Mouse (Mus musculus): ENCODE measurements around the gene Arid5b. TPM values are rescaled to one million over a fixed set of nuclear protein-coding genes. Genes with fewer than 3 reads are reported as not detected.

Arid5b gene
- polyA plus RNA-seq, 1 experiment from 2014 or later: 27.5 TPM

DNA sequence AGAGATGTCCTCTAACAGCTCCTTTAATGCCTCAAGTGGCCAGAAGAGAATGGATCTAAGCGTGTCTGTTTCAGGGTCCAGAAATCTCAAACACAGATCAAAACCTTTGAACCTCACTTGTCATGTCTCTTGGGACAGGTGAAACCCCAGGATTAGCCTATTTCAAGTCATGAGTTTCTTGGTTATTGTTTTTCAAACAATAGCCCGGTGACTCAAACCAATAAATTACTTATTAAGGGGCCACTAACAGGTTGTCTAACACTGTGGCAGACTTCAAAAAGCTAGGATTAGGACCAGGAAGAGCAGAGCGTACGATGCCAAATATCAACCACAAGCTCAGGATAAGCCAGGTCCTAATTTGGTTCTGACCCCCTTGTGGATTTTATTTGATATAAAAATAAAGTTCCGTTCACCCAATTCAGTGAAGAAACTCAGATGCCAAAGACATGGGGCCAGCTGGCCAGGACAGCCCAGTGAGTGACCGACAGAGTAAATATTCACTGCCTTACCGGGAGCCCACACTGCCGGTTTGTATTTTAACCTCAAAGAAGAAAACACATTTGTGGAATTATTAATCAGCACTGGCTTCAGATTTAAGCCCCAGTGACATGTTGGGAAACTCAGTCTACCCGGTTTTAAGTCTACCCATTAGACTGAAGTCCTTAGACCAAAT is 15.1 kb downstream of the Arid5b start:
- Histone ChIP-seq H3K27me3 (ENCODE audit: control insufficient read depth, insufficient read depth, low read length) (no peaks in the 10 kb centered on the region), H3K4me2 (ENCODE audit: low read depth, low read length) (no peak overlapping the region), H3K36me3 (replicated peaks; ENCODE audit: control insufficient read depth, insufficient read depth, low read depth, low read length) (no peaks in the 10 kb centered on the region; the same call in 1 of the 2 replicates), H3K4me1 (ENCODE audit: control insufficient read depth, insufficient read depth, low read length) (no peaks in the 10 kb centered on the region), H3K9me3 (replicated peaks; ENCODE audit: control insufficient read depth, low read length) (no peaks in the 10 kb centered on the region), H3K27ac (replicated peaks; ENCODE audit: low read depth, low read length) (no peak overlapping the region), H3K9ac (replicated peaks; ENCODE audit: low read length) (no peak overlapping the region), H3K4me3 (ENCODE audit: low read depth, low read length) (no peak overlapping the region)
- DNase-seq (ENCODE audit: low spot score) (no peak), ATAC-seq (replicated peaks; ENCODE audit: insufficient number of reproducible peaks, low FRiP score, low TSS enrichment, low read depth) (no peak)
- WGBS: 93% methylated on average over 9 of the region's 9 CpGs

GRCm38 (mm10) chr10:68259601-68260000 is 18.9 kb downstream of the Arid5b start:
- Histone ChIP-seq H3K27me3 (ENCODE audit: control insufficient read depth, insufficient read depth, low read length) (no peaks in the 10 kb centered on the region), H3K27ac (replicated peaks; ENCODE audit: low read depth, low read length) (no peak overlapping the region), H3K36me3 (replicated peaks; ENCODE audit: control insufficient read depth, insufficient read depth, low read depth, low read length) (no peaks in the 10 kb centered on the region; the same call in 1 of the 2 replicates), H3K9me3 (replicated peaks; ENCODE audit: control insufficient read depth, low read length) (no peaks in the 10 kb centered on the region), H3K4me1 (ENCODE audit: control insufficient read depth, insufficient read depth, low read length) (no peaks in the 10 kb centered on the region), H3K4me3 (ENCODE audit: low read depth, low read length) (no peak overlapping the region), H3K4me2 (ENCODE audit: low read depth, low read length) (no peak overlapping the region), H3K9ac (replicated peaks; ENCODE audit: low read length) (no peak overlapping the region)
- WGBS: 46% methylated on average over 4 of the region's 4 CpGs
- ATAC-seq (replicated peaks; ENCODE audit: insufficient number of reproducible peaks, low FRiP score, low TSS enrichment, low read depth) (no peak), DNase-seq (ENCODE audit: low spot score) (no peak)

GRCm38 (mm10) chr10:68257358-68258056 is 21.0 kb downstream of the Arid5b start:
- H3K9ac ChIP-seq (replicated peaks; ENCODE audit: low read length): no peak overlapping the region
- no peak for ATAC-seq (replicated peaks; ENCODE audit: insufficient number of reproducible peaks, low FRiP score, low TSS enrichment, low read depth)
- H3K4me3 ChIP-seq (ENCODE audit: low read depth, low read length): no peak overlapping the region
- H3K9me3 ChIP-seq (replicated peaks; ENCODE audit: control insufficient read depth, low read length): no peaks in the 10 kb centered on the region
- H3K36me3 ChIP-seq (replicated peaks; ENCODE audit: control insufficient read depth, insufficient read depth, low read depth, low read length): no peaks in the 10 kb centered on the region; the same call in 1 of the 2 replicates
- no peak overlapping the region for H3K27ac ChIP-seq (replicated peaks; ENCODE audit: low read depth, low read length)
- H3K4me2 ChIP-seq (ENCODE audit: low read depth, low read length): no peak overlapping the region
- WGBS: 91% methylated on average over 10 of the region's 10 CpGs
- no peak for DNase-seq (ENCODE audit: low spot score)
- no peaks in the 10 kb centered on the region for H3K27me3 ChIP-seq (ENCODE audit: control insufficient read depth, insufficient read depth, low read length)
- H3K4me1 ChIP-seq (ENCODE audit: control insufficient read depth, insufficient read depth, low read length): no peaks in the 10 kb centered on the region

- ATAC-seq (replicated peaks; ENCODE audit: insufficient number of reproducible peaks, low FRiP score, low TSS enrichment, low read depth) (no peak), DNase-seq (ENCODE audit: low spot score) (no peak)
- H3K27me3 ChIP-seq (ENCODE audit: control insufficient read depth, insufficient read depth, low read length): no peaks in the 10 kb centered on the region
- no peak overlapping the region for H3K4me2 ChIP-seq (ENCODE audit: low read depth, low read length)
- no peaks in the 10 kb centered on the region for H3K9me3 ChIP-seq (replicated peaks; ENCODE audit: control insufficient read depth, low read length)
- 88% methylated on average over 3 of the region's 3 CpGs for WGBS
- no peaks in the 10 kb centered on the region; the same call in 1 of the 2 replicates for H3K36me3 ChIP-seq (replicated peaks; ENCODE audit: control insufficient read depth, insufficient read depth, low read depth, low read length)
- no peaks in the 10 kb centered on the region for H3K4me1 ChIP-seq (ENCODE audit: control insufficient read depth, insufficient read depth, low read length)
- no peak overlapping the region for H3K4me3 ChIP-seq (ENCODE audit: low read depth, low read length)
- H3K9ac ChIP-seq (replicated peaks; ENCODE audit: low read length): no peak overlapping the region
- no peak overlapping the region for H3K27ac ChIP-seq (replicated peaks; ENCODE audit: low read depth, low read length)
Measured at GRCm38 (mm10) chr10:68256134-68256533, 22.4 kb downstream of the Arid5b start.

- H3K9me3 ChIP-seq (replicated peaks; ENCODE audit: control insufficient read depth, low read length): no peaks in the 10 kb centered on the region
- WGBS: 75% methylated on average over 7 of the region's 7 CpGs
- no peak overlapping the region for H3K9ac ChIP-seq (replicated peaks; ENCODE audit: low read length)
- no peaks in the 10 kb centered on the region; the same call in 1 of the 2 replicates for H3K36me3 ChIP-seq (replicated peaks; ENCODE audit: control insufficient read depth, insufficient read depth, low read depth, low read length)
- no peak overlapping the region for H3K4me2 ChIP-seq (ENCODE audit: low read depth, low read length)
- H3K4me3 ChIP-seq (ENCODE audit: low read depth, low read length): no peak overlapping the region
- DNase-seq (ENCODE audit: low spot score): no peak
- H3K4me1 ChIP-seq (ENCODE audit: control insufficient read depth, insufficient read depth, low read length): no peaks in the 10 kb centered on the region
- ATAC-seq (replicated peaks; ENCODE audit: insufficient number of reproducible peaks, low FRiP score, low TSS enrichment, low read depth): no peak
- H3K27ac ChIP-seq (replicated peaks; ENCODE audit: low read depth, low read length): no peak overlapping the region
- no peaks in the 10 kb centered on the region for H3K27me3 ChIP-seq (ENCODE audit: control insufficient read depth, insufficient read depth, low read length)
Measured at GRCm38 (mm10) chr10:68253452-68254117, 25.0 kb downstream of the Arid5b start.

GRCm38 (mm10) chr10:68252650-68253049 is 25.9 kb downstream of the Arid5b start:
- Histone ChIP-seq H3K9me3 (replicated peaks; ENCODE audit: control insufficient read depth, low read length) (no peaks in the 10 kb centered on the region), H3K36me3 (replicated peaks; ENCODE audit: control insufficient read depth, insufficient read depth, low read depth, low read length) (no peaks in the 10 kb centered on the region), H3K4me1 (ENCODE audit: control insufficient read depth, insufficient read depth, low read length) (no peaks in the 10 kb centered on the region), H3K4me3 (ENCODE audit: low read depth, low read length) (no peak overlapping the region), H3K9ac (replicated peaks; ENCODE audit: low read length) (no peak overlapping the region), H3K4me2 (ENCODE audit: low read depth, low read length) (no peak overlapping the region), H3K27ac (replicated peaks; ENCODE audit: low read depth, low read length) (no peak overlapping the region), H3K27me3 (ENCODE audit: control insufficient read depth, insufficient read depth, low read length) (no peaks in the 10 kb centered on the region)
- ATAC-seq (replicated peaks; ENCODE audit: insufficient number of reproducible peaks, low FRiP score, low TSS enrichment, low read depth) (no peak), DNase-seq (ENCODE audit: low spot score) (no peak)
- WGBS: 92% methylated on average over 4 of the region's 4 CpGs

DNA sequence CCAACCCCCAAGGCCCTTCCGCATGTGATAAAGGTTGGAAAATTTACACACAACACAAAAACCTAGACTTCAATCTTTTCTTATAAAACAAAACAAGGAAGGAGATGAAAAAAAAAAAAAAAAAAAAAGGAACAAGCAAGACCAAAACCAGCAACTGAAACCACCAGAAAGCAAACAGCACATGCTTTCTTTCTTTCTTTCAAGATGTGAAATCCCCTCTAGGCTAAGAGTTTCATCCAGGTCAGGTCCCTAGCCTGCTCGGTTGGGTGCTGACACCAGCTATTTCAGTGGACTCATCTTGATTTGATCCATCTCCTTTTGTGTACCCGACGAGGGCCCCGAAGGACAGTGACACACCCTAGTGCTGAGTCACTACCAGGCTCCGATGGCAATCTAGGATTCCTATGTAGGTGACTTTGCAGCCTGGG is 29.2 kb downstream of the Arid5b start:
- H3K27ac ChIP-seq (replicated peaks; ENCODE audit: low read depth, low read length): no peak overlapping the region
- no peaks in the 10 kb centered on the region for H3K27me3 ChIP-seq (ENCODE audit: control insufficient read depth, insufficient read depth, low read length)
- ATAC-seq (replicated peaks; ENCODE audit: insufficient number of reproducible peaks, low FRiP score, low TSS enrichment, low read depth) (no peak), DNase-seq (ENCODE audit: low spot score) (no peak)
- no peaks in the 10 kb centered on the region for H3K36me3 ChIP-seq (replicated peaks; ENCODE audit: control insufficient read depth, insufficient read depth, low read depth, low read length)
- WGBS: 52% methylated on average over 6 of the region's 6 CpGs
- H3K4me1 ChIP-seq (ENCODE audit: control insufficient read depth, insufficient read depth, low read length): no peaks in the 10 kb centered on the region
- H3K9me3 ChIP-seq (replicated peaks; ENCODE audit: control insufficient read depth, low read length): no peaks in the 10 kb centered on the region
- H3K4me2 ChIP-seq (ENCODE audit: low read depth, low read length): no peak overlapping the region
- H3K9ac ChIP-seq (replicated peaks; ENCODE audit: low read length): no peak overlapping the region
- no peak overlapping the region for H3K4me3 ChIP-seq (ENCODE audit: low read depth, low read length)

Data from embryonic facial prominence, embryonic 11.5 days (tissue).